Mouse (Mus musculus) ES-CJ7 (cell line): Measurements from ENCODE around the gene Ms4a14.
"Not testable (repeated sequence)": the region's sequence is repeated elsewhere in the genome, so short reads cannot be mapped to it uniquely, and the experiment has no call there.

Experiments used
- DNase-seq: peaks from one replicate; pipeline ENCODE4 v3.0.0; 2011; ENCODE audit warnings: low read depth, low spot score

The Ms4a14 gene

DNA sequence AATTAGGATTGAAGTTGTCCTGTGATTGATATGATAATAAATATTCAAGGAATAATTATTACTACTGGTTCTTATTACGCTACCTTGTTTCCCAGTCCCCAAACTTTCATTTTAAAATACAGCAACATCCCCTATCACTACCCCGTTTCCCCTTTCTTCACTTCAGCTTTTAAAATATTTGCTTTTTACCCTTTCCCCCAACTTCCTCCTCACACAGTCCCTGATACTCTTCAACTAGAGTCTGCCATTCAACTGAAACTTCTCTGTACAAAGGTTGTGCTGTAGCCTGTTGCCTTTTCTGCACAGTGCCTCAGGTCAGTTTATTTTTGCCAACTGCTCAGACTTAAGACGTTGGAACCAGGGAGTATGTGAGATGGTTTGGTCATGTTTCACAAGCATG lies 50.7 kb downstream of the Ms4a14 start:
- DNase-seq, result no peak

DNA sequence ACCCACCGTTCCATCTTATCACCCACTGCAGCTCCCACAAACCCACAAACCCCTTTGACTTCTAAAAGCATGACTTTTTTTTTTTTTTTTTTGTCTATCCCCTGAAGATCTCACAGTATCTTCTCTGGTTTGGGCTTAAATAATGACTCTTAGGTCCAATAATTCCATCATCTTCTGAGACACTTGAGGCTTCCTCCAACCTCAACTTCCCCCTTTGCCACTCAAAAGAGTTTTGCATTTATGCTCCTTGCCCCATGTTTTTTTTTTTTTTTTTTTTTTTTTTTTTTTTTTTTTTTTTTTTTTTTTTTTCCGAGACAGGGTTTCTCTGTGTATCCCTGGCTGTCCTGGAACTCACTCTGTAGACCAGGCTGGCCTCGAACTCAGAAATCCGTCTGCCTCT lies 51.3 kb downstream of the Ms4a14 start:
- DNase-seq, result not testable (repeated sequence)

DNA sequence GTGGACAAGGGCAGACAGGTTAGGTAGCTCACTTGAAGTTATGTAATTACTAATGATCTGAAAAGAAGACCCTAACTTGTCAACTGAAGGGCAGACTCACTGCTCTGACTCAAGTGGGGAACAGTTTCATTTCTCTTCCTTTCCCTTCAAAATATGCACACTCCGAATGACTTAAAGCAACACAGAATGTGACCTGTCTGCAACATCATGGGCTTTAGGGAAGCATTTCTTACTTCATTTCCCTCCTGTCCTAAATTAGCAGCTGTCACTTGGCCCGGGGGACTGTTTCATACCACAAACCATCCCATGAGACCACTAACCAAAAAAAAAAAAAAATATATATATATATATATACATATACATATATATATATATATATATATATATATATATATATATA lies 52.7 kb downstream of the Ms4a14 start:
- no peak for DNase-seq
